Mouse (Mus musculus) spleen, adult 2 months (tissue): ENCODE measurements around the gene Fpr1. TPM values are rescaled to one million over a fixed set of nuclear protein-coding genes. Genes with fewer than 3 reads are reported as not detected.

Experiments
- DNase-seq, 2 experiments: peaks; one replicate each; pipeline versions ENCODE4 v3.0.0 to v3.0.0-alpha.2; 2012 to 2021; ENCODE audit warnings: low spot score in 2 of 2, low read depth in 1 of 2
- H3K27ac ChIP-seq: fragments of 200-500 bp; 2 replicates; pipeline ENCODE4 v1.5.1; 2012; ENCODE audit warnings: low read length, inconsistent platforms; ENCODE audit not compliant: insufficient read depth
- H3K27me3 ChIP-seq: fragments of 200-500 bp; 2 replicates; pipeline ENCODE4 v1.6.1; 2012; ENCODE audit warnings: mild to moderate bottlenecking, moderate library complexity, low read length, inconsistent platforms; ENCODE audit not compliant: control insufficient read depth, insufficient read depth
- H3K36me3 ChIP-seq: fragments of 200-500 bp; 2 replicates; pipeline ENCODE4 v1.6.1; 2012; ENCODE audit warnings: mild to moderate bottlenecking, low read length, inconsistent platforms; ENCODE audit not compliant: control insufficient read depth, insufficient read depth
- H3K4me1 ChIP-seq: fragments of 200-500 bp; 2 replicates; pipeline ENCODE4 v1.6.1; 2011; ENCODE audit warnings: inconsistent platforms; ENCODE audit not compliant: control insufficient read depth, insufficient read depth, insufficient read length
- H3K4me3 ChIP-seq: fragments of 200-500 bp; 2 replicates; pipeline ENCODE4 v1.5.1; 2011; ENCODE audit warnings: mild to moderate bottlenecking, inconsistent platforms; ENCODE audit not compliant: insufficient read depth, insufficient read length; ENCODE audit errors: extremely low read depth
- CTCF ChIP-seq: fragments of 200-500 bp; IDR thresholded peaks from 2 replicates; pipeline ENCODE4 v1.5.1; 2011; ENCODE audit warnings: mild to moderate bottlenecking, inconsistent platforms; ENCODE audit not compliant: insufficient read depth, insufficient read length, insufficient replicate concordance; ENCODE audit errors: extremely low read depth
- POLR2A ChIP-seq: fragments of 200-500 bp; IDR thresholded peaks from 2 replicates; pipeline ENCODE4 v1.6.1; 2011; ENCODE audit warnings: low read depth, low read length, inconsistent platforms
- WGBS: fragments of 180-500 bp; shearing (Covaris S2); methylation state at CpG from one replicate; pipeline ENCODE4 v1.1.7; 2018; 5-methylcytosine and 5-hydroxymethylcytosine counted together
- polyA plus RNA-seq: library from polyadenylated mRNA; depleted of rRNA; stranded (reverse); fragments of >200 nt; gene quantifications from 2 replicates; pipeline ENCODE4 v1.2.3, GENCODE M21; 2012

Fpr1 gene
- polyA plus RNA-seq, 1 experiment = 8.9 TPM

DNA sequence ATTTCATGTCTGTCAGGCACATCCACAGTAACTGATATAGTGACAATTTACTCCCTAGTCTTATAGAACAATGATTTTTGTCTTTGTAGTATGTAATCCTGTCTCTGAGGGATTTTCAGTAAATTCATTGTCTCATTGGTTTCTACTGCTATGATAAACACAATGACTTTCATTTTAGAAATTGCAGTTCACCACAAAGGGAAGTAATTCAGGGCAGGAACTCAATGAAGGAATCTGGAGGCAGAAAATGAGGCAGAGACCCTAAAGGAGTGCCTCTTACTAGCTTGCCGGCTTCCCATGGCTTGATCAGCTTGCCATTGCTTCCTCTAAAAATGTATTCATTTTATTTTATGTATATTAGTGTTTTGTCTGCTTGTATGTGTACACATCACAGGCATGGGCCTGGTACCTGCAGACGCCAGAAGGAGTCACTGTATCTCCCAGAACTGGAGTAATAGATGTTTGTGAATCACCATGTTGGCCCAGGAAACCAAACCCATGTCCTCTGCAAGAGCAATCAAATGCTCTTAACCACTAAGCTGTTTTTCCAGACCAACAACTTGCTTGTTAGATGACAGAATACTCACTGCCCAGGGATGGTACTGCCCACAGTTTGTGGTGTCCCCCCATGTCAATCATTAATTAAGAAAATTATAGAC is 12.7 kb downstream of the Fpr1 start:
- Histone ChIP-seq H3K4me1 (no peaks in the 10 kb centered on the region), H3K4me3 (no peak overlapping the region), H3K27me3 (no peaks in the 10 kb centered on the region), H3K36me3 (no peaks in the 10 kb centered on the region), H3K27ac (no peak overlapping the region; the same call in 1 of the 2 replicates)
- WGBS = 42% methylated on average over 2 of the region's 2 CpGs
- DNase-seq = no peak
- TF ChIP-seq POLR2A = no peak
- TF ChIP-seq CTCF = no peak

DNA sequence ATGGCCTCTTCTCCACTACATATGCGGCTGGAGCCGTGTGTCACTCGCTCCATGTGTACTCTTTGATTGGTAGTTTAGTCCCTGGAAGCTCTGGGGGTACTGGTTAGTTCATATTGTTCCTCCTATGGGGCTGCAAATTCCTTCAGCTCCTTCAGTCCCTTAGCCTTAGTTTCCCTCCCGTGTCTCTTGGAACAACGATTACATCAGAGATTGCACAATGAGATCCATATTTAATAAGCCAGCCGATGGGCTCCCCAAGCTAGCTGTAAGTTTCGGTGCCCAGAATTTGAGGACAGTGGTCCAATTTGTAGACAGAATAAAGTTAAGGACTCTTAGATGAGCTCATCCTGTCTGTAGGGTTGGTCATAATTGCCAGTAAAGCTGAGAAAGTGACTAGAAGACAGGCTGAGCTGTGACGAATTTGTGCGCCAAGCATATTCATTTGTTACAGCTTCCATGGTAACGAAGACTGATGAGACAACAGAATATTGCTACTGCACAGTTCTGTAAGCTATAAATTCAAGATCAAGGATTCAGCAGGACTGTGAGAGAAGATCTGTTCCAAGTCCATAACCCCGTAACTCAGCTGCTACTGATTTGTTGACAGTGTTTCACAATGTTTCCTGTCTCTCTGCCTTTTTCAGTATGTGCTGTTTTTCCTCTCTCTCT is 16.8 kb downstream of the Fpr1 start:
- H3K36me3 ChIP-seq = no peaks in the 10 kb centered on the region
- no peak for DNase-seq
- TF ChIP-seq CTCF = no peak
- no peak for TF ChIP-seq POLR2A
- 83% methylated on average over 11 of the region's 11 CpGs for WGBS
- H3K27me3 ChIP-seq = no peaks in the 10 kb centered on the region
- no peaks in the 10 kb centered on the region for H3K4me1 ChIP-seq
- no peak overlapping the region; the same call in 1 of the 2 replicates for H3K27ac ChIP-seq
- H3K4me3 ChIP-seq = no peak overlapping the region

DNA sequence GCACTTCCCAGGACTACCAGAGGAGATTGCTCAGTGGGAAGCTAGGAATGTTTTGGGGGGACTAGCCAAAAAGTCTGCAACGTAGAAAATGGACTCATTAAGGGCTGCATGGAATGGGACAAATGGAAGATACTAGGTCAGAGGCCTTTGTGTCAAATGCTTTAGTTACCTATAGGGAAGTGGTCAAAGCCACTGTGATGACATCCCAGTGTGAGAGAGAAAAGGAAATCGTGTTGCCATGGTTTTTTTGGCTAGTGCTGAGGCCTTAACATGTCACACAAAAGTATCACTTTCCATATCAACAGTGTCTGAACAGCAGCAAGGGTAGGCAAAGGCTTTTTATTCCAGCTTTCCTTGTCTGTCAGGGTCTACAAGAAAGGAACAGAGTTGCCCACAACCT is 18.6 kb downstream of the Fpr1 start:
- WGBS = 41% methylated on average over 2 of the region's 2 CpGs

DNA sequence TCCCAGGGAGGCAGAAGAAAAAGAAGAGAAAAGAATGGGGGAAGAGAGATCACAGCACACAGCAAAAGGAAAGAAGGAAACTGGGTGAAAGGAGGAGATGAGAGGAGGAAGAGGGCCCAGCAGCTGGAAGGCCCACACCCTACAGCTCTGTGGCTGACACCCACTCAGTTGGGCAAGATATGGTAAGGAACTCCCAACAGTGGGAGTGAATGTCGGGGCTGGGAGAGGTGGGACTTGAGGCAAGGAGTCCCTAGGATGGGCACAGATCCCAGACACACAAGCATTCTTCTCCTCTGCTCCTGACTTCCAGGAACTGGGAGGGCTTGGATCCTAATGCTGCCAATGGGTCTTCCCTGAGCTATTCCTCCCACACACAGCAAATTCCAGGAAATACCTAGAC is 21.4 kb downstream of the Fpr1 start:
- H3K36me3 ChIP-seq = no peaks in the 10 kb centered on the region
- WGBS = 61% methylated on average over 1 of the region's 1 CpGs
- DNase-seq = no peak
- no peak overlapping the region for H3K27ac ChIP-seq
- H3K27me3 ChIP-seq = no peaks in the 10 kb centered on the region
- TF ChIP-seq POLR2A (no peak), CTCF (no peak)
- no peak overlapping the region for H3K4me3 ChIP-seq
- no peaks in the 10 kb centered on the region for H3K4me1 ChIP-seq

More for the DNA sequence above, 18.6 kb downstream of the Fpr1 start:
- H3K4me1 ChIP-seq = no peaks in the 10 kb centered on the region
- H3K4me3 ChIP-seq = no peak overlapping the region
- DNase-seq = no peak
- no peak for TF ChIP-seq POLR2A
- no peak for TF ChIP-seq CTCF
- no peaks in the 10 kb centered on the region for H3K27me3 ChIP-seq
- no peaks in the 10 kb centered on the region for H3K36me3 ChIP-seq
- H3K27ac ChIP-seq = no peak overlapping the region

DNA sequence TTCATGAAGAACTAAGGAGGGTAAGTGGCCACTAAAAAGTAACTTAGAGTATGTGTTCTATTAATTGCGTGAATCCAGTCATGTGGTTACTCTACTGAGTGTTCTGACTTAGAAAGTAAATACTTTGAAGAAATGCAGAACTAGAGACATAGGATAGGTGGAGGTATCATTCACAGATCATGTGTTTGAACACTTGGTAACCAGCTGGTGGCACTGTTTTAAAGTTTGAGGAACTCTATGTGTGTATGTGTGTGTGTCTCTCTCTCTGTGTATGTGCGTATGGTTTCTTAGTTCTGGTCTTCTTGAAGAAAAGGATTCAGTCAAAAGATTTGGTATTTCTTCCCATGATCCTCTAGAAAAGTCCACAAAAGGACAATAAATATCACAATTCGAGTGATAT is 23.6 kb downstream of the Fpr1 start:
- TF ChIP-seq CTCF (no peak), POLR2A (no peak)
- no peak overlapping the region for H3K4me3 ChIP-seq
- no peaks in the 10 kb centered on the region for H3K36me3 ChIP-seq
- H3K27me3 ChIP-seq = no peaks in the 10 kb centered on the region
- 56% methylated on average over 3 of the region's 3 CpGs for WGBS
- DNase-seq = no peak
- no peaks in the 10 kb centered on the region for H3K4me1 ChIP-seq
- H3K27ac ChIP-seq = no peak overlapping the region

DNA sequence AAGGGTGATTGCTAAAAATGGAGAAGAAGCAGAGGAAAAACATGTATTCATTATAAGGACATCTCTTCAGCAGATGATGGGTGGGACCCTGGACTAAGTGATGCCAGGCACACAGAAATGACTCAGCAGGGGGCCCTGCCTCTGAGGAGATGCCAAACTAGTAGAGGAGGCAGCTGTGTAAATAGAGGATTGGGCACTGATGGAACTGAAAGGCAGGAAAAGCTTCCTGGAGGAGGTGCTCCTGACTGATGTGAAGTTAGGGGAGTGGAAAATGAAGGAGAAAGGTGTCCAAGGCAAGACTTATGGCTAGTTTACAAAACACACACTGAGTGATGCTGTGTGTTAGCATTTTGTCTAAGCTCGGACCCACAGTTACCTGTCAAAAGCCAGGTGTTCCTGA is 26.3 kb downstream of the Fpr1 start:
- Histone ChIP-seq H3K4me3 (no peak overlapping the region), H3K27me3 (no peaks in the 10 kb centered on the region), H3K36me3 (no peaks in the 10 kb centered on the region), H3K4me1 (no peaks in the 10 kb centered on the region), H3K27ac (no peak overlapping the region)
- WGBS = 78% methylated on average over 1 of the region's 1 CpGs
- TF ChIP-seq CTCF (no peak), POLR2A (no peak)
- DNase-seq = no peak

DNA sequence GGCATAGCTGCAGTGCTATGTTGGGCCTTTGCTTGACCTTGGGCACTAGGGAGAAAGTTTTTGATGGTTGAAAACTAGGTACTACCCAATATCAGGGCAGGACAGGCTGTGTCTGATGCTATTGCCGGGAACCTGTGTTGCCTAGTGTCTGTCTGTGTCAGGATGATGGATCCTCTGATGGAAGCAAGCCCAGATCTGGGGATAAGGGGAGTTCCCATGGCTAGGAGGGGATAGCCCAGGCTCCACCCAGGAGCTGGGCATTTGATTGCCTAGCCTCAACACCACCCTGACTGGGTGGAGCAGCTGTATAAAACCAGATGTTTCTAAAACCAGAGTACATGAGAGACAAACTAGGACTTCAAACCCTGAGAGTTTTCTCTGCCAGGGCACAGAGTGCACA is 27.1 kb downstream of the Fpr1 start:
- no peak for TF ChIP-seq POLR2A
- TF ChIP-seq CTCF = no peak
- DNase-seq = no peak
- Histone ChIP-seq H3K27me3 (no peaks in the 10 kb centered on the region), H3K27ac (no peak overlapping the region), H3K4me1 (no peaks in the 10 kb centered on the region), H3K36me3 (no peaks in the 10 kb centered on the region), H3K4me3 (no peak overlapping the region)
- 82% methylated on average over 1 of the region's 1 CpGs for WGBS
